ENCODE assay signal across 10 mouse cellular contexts in the genomic region with DNA sequence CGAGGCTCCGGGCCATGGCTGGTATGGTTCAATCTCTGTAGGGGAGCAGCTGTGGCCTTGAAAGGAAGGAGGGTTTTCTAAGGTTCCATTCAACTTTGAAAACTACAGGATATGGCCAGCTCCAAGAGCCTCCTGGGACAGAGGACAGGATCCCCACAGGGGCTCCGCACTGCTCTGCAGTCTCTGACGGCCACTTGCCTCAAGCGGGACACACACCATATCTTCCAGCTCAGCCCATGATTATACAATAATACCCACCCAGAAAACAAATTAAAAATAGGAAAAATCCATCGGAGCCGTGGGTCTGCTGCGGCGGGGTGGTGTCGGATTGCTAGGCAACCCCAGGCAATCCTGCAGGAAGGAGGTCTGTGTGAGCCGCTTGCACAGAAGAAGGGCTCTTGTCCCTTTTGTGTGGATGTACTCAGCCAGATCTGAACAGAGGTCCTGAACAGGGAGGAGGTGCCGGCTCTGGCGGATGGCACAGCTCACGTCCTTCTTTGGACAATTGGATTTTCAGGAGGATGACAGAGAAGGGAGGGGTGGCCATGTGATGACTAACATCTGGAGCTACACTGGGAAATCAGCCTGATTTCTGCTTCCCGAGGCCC. TPM values are rescaled to one million over a fixed set of nuclear protein-coding genes. Genes with fewer than 3 reads are reported as not detected.
DNase-seq lines count a peak whose midpoint lies in the region; ATAC-seq lines count a peak whose summit lies in the region.
"Had no signal": no experiment of that assay in that cellular context is flagged by ENCODE, and none has a peak within 500 bp of the region (broad histone marks: within the 10 kb centered on the region; RNA-seq: fewer than 3 reads in every experiment).

No protein-coding gene starts in this region.

- no peak overlapping the region for H3K4me3 ChIP-seq in embryonic facial prominence, embryonic 12.5 days
- H3K4me3 ChIP-seq in hindbrain, embryonic 13.5 days, result no peak overlapping the region
- no peak overlapping the region for H3K4me3 ChIP-seq in midbrain, embryonic 15.5 days
- H3K4me3 ChIP-seq: kidney, embryonic 15.5 days had no signal

- no peak overlapping the region for H3K9ac ChIP-seq in embryonic facial prominence, embryonic 12.5 days
- peak overlapping the region; percentile 49 for H3K9ac ChIP-seq in hindbrain, embryonic 13.5 days
- 0 out of 2 replicates have a peak overlapping the region, but pooled peaks have one; percentile 0 for H3K9ac ChIP-seq in midbrain, embryonic 15.5 days
- H3K9ac ChIP-seq: kidney, embryonic 15.5 days had no signal

- peaks cover 16% of the 10 kb centered on the region for H3K27me3 ChIP-seq in embryonic facial prominence, embryonic 12.5 days
- H3K27me3 ChIP-seq in hindbrain, embryonic 13.5 days, result no peaks in the 10 kb centered on the region
- H3K27me3 ChIP-seq in midbrain, embryonic 15.5 days (replicated peaks), result no peaks in the 10 kb centered on the region

- no peak overlapping the region for H3K27ac ChIP-seq in embryonic facial prominence, embryonic 12.5 days
- peak overlapping the region; percentile 90 for H3K27ac ChIP-seq in hindbrain, embryonic 13.5 days
- peak overlapping the region; percentile 79 for H3K27ac ChIP-seq in midbrain, embryonic 15.5 days
- H3K27ac ChIP-seq: kidney, embryonic 15.5 days had no signal

- DNase-seq in embryo, embryonic 10 days (ENCODE audit: low spot score), result peak; percentile 46
- DNase-seq in embryo, embryonic 9.5 days (ENCODE audit: extremely low spot score), result no peak
- no peak for DNase-seq in yolk sac, embryonic 10.5 days (ENCODE audit: low spot score)
- DNase-seq in cerebellum, adult 8-10 months, result no peak
- no peak for DNase-seq in spleen, adult 18-20 months
- DNase-seq: adrenal gland, postnatal 25 days had no signal

- H3K4me2 ChIP-seq in embryonic facial prominence, embryonic 12.5 days (replicated peaks), result peak overlapping the region; percentile 16
- peak overlapping the region; percentile 29 for H3K4me2 ChIP-seq in hindbrain, embryonic 13.5 days
- H3K4me2 ChIP-seq in midbrain, embryonic 15.5 days, result peak overlapping the region; percentile 20; the same call in 1 of the 2 replicates
- H3K4me2 ChIP-seq: kidney, embryonic 15.5 days had no signal

- H3K9me3 ChIP-seq in embryonic facial prominence, embryonic 12.5 days, result no peaks in the 10 kb centered on the region
- no peaks in the 10 kb centered on the region for H3K9me3 ChIP-seq in hindbrain, embryonic 13.5 days
- H3K9me3 ChIP-seq in midbrain, embryonic 15.5 days, result no peaks in the 10 kb centered on the region
- H3K9me3 ChIP-seq: kidney, embryonic 15.5 days had no signal

- WGBS in embryonic facial prominence, embryonic 12.5 days, result 13% methylated on average over 15 of the region's 15 CpGs
- WGBS in hindbrain, embryonic 13.5 days, result 9% methylated on average over 15 of the region's 15 CpGs
- WGBS in midbrain, embryonic 15.5 days, result 7% methylated on average over 15 of the region's 15 CpGs

- ATAC-seq in embryonic facial prominence, embryonic 12.5 days (ENCODE audit: insufficient number of reproducible peaks, insufficient read depth, low FRiP score, low TSS enrichment), result peak; percentile 62; the same call in 1 of the 2 replicates
- peak; percentile 48; the same call in 1 of the 2 replicates for ATAC-seq in hindbrain, embryonic 13.5 days (ENCODE audit: low FRiP score)
- peak; percentile 61; the same call in 1 of the 2 replicates for ATAC-seq in midbrain, embryonic 15.5 days (replicated peaks)

- peaks cover 14% of the 10 kb centered on the region for H3K4me1 ChIP-seq in embryonic facial prominence, embryonic 12.5 days
- peaks cover 38% of the 10 kb centered on the region for H3K4me1 ChIP-seq in hindbrain, embryonic 13.5 days (replicated peaks)
- H3K4me1 ChIP-seq in midbrain, embryonic 15.5 days, result peaks cover 20% of the 10 kb centered on the region
- H3K4me1 ChIP-seq: kidney, embryonic 15.5 days had no signal

- no peaks in the 10 kb centered on the region for H3K36me3 ChIP-seq in embryonic facial prominence, embryonic 12.5 days
- H3K36me3 ChIP-seq in hindbrain, embryonic 13.5 days, result no peaks in the 10 kb centered on the region
- no peaks in the 10 kb centered on the region for H3K36me3 ChIP-seq in midbrain, embryonic 15.5 days (replicated peaks)
- H3K36me3 ChIP-seq: kidney, embryonic 15.5 days had no signal

RNA-seq across cellular contexts. Expression of gene Rbfox3, which starts 5.1 kb away (rescaled TPM):
- 3.9 and 4.8 TPM in 2 replicates for polyA plus RNA-seq in embryonic facial prominence, embryonic 12.5 days (2016; fragmentation: Nextera tagmentation; extraction: Ambion mirVana)
- 54.3 and 55.2 TPM in 2 replicates for polyA plus RNA-seq in hindbrain, embryonic 13.5 days (2015; fragmentation: Nextera tagmentation; extraction: Ambion mirVana)
- 53.5 and 54.2 TPM in 2 replicates for polyA plus RNA-seq in midbrain, embryonic 15.5 days (2015; fragmentation: Nextera tagmentation; extraction: Ambion mirVana)
